16 mouse cellular contexts compared by ENCODE assay signal in the genomic region with DNA sequence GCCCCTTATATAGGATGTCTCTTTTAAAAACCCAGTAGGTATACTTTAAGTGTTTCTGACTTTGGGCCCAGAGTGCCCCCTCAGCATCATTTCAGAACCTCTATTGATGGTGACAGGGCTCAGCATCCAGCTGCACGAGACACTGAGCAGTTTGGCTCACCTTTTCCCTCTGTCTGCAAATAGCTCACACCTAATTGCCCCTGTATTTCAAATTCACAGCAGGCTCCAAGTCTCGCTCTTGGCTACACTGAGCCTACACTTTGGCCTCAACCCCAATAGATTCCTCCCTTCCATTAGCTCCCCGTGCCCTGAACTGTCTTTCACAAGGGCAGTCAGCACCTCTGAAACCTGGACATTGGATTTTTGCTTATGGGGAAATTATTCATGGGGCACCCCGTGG. TPM values are rescaled to one million over a fixed set of nuclear protein-coding genes. Genes with fewer than 3 reads are reported as not detected.
DNase-seq lines count a peak whose midpoint lies in the region; ATAC-seq lines count a peak whose summit lies in the region.
"Had no signal": no experiment of that assay in that cellular context is flagged by ENCODE, and none has a peak within 500 bp of the region (broad histone marks: within the 10 kb centered on the region; RNA-seq: fewer than 3 reads in every experiment).

No protein-coding gene starts in this region.

- DNase-seq in cerebellum, postnatal 10 days, result peak; percentile 56 to 57
- no peak for DNase-seq in cerebellum, postnatal 14 days
- no peak for DNase-seq in neural tube, embryonic 10.5 days (ENCODE audit: extremely low spot score, low spot score)
- no peak for DNase-seq in ovary, postnatal 14 days (ENCODE audit: low spot score)
- no peak for DNase-seq in kidney, postnatal 4 days
- DNase-seq: adrenal gland, adult 2 months; cerebellum, adult 2 months; gastrocnemius, postnatal 25 days; kidney, adult 9 months; lung, postnatal 36 days had no signal

- H3K27ac ChIP-seq in neural tube, embryonic 13.5 days (replicated peaks), result peak overlapping the region; percentile 89
- peak overlapping the region; percentile 74 for H3K27ac ChIP-seq in midbrain, embryonic 13.5 days
- H3K27ac ChIP-seq in kidney, embryonic 14.5 days (ENCODE audit: low read depth, low read length), result no peak overlapping the region
- H3K27ac ChIP-seq: heart, embryonic 13.5 days; liver, embryonic 15.5 days had no signal

- no peaks in the 10 kb centered on the region for H3K36me3 ChIP-seq in neural tube, embryonic 13.5 days
- H3K36me3 ChIP-seq in midbrain, embryonic 13.5 days, result no peaks in the 10 kb centered on the region
- H3K36me3 ChIP-seq in kidney, embryonic 14.5 days (ENCODE audit: control insufficient read depth, insufficient read depth, low read length), result no peaks in the 10 kb centered on the region
- H3K36me3 ChIP-seq: heart, embryonic 13.5 days; liver, embryonic 15.5 days had no signal

- 0 out of 2 replicates have a peak overlapping the region, but pooled peaks have one; percentile 41 for H3K9ac ChIP-seq in neural tube, embryonic 13.5 days
- H3K9ac ChIP-seq in midbrain, embryonic 13.5 days (replicated peaks), result no peak overlapping the region
- H3K9ac ChIP-seq in kidney, embryonic 14.5 days (ENCODE audit: low read depth, low read length), result no peak overlapping the region
- H3K9ac ChIP-seq: heart, embryonic 13.5 days; liver, embryonic 15.5 days had no signal

- no peak overlapping the region for H3K4me3 ChIP-seq in neural tube, embryonic 13.5 days
- no peak overlapping the region for H3K4me3 ChIP-seq in midbrain, embryonic 13.5 days (replicated peaks)
- H3K4me3 ChIP-seq in kidney, embryonic 14.5 days (ENCODE audit: low read length), result no peak overlapping the region
- H3K4me3 ChIP-seq: heart, embryonic 13.5 days; liver, embryonic 15.5 days had no signal

- no peaks in the 10 kb centered on the region for H3K27me3 ChIP-seq in neural tube, embryonic 13.5 days
- H3K27me3 ChIP-seq in midbrain, embryonic 13.5 days, result no peaks in the 10 kb centered on the region
- H3K27me3 ChIP-seq in kidney, embryonic 14.5 days (ENCODE audit: control insufficient read depth, insufficient read depth, low read length), result no peaks in the 10 kb centered on the region
- H3K27me3 ChIP-seq: heart, embryonic 13.5 days; liver, embryonic 15.5 days; Patski had no signal

- WGBS in neural tube, embryonic 13.5 days, result 28% methylated on average over 4 of the region's 4 CpGs
- WGBS in midbrain, embryonic 13.5 days, result 57% methylated on average over 4 of the region's 4 CpGs
- 44% methylated on average over 4 of the region's 4 CpGs for WGBS in kidney, embryonic 14.5 days

- no peak overlapping the region for H3K4me2 ChIP-seq in neural tube, embryonic 13.5 days
- no peak overlapping the region for H3K4me2 ChIP-seq in midbrain, embryonic 13.5 days (replicated peaks)
- no peak overlapping the region for H3K4me2 ChIP-seq in kidney, embryonic 14.5 days (replicated peaks; ENCODE audit: low read depth, low read length)
- H3K4me2 ChIP-seq: heart, embryonic 13.5 days had no signal

- H3K9me3 ChIP-seq in neural tube, embryonic 13.5 days, result no peaks in the 10 kb centered on the region
- H3K9me3 ChIP-seq in midbrain, embryonic 13.5 days, result peaks cover 7% of the 10 kb centered on the region; the same call in 1 of the 2 replicates
- H3K9me3 ChIP-seq in kidney, embryonic 14.5 days (ENCODE audit: control insufficient read depth, low read length), result peaks cover 3% of the 10 kb centered on the region; the same call in 1 of the 2 replicates
- H3K9me3 ChIP-seq: liver, embryonic 15.5 days had no signal

- peaks cover 39% of the 10 kb centered on the region for H3K4me1 ChIP-seq in neural tube, embryonic 13.5 days (replicated peaks)
- H3K4me1 ChIP-seq in midbrain, embryonic 13.5 days (replicated peaks), result peaks cover 27% of the 10 kb centered on the region
- H3K4me1 ChIP-seq in kidney, embryonic 14.5 days (ENCODE audit: control insufficient read depth, insufficient read depth, low read length), result peaks cover 21% of the 10 kb centered on the region

- ATAC-seq in neural tube, embryonic 13.5 days (ENCODE audit: low read depth), result peak; percentile 37
- ATAC-seq in midbrain, embryonic 13.5 days, result 0 out of 2 replicates have a peak, but pooled peaks have one; percentile 19
- ATAC-seq in kidney, embryonic 14.5 days (ENCODE audit: low FRiP score, low TSS enrichment), result no peak
- ATAC-seq: Patski had no signal

RNA-seq across cellular contexts. Expression of a gene that starts 26.5 kb away (rescaled TPM):
- 76.9 and 80.0 TPM in 2 replicates for polyA plus RNA-seq in neural tube, embryonic 13.5 days (2015; fragmentation: Nextera tagmentation; extraction: Ambion mirVana)
- 75.5 and 79.1 TPM in 2 replicates for polyA plus RNA-seq in midbrain, embryonic 13.5 days (2015; fragmentation: Nextera tagmentation; extraction: Ambion mirVana)
- 15.1 and 16.9 TPM in 2 replicates for polyA plus RNA-seq in kidney, embryonic 14.5 days (2014; fragmentation: Nextera tagmentation; extraction: Ambion mirVana)

Comparison
In these comparisons a context has a peak if more than half of its experiments do, and no peak if none do; other contexts are left out.
1. DNase-seq: peak in cerebellum, postnatal 10 days (2 of 2); none in cerebellum, postnatal 14 days (0 of 2), neural tube, embryonic 10.5 days (single experiment), ovary, postnatal 14 days (single experiment) and kidney, postnatal 4 days (0 of 2).